Mouse (Mus musculus) cerebellum, postnatal 25 days (tissue): Measurements from ENCODE around the gene Gsg1l.

Experiments
- DNase-seq, 2 experiments: peaks; one replicate each; pipeline ENCODE4 v3.0.0; 2021; ENCODE audit warnings: mixed read lengths in 2 of 2

Gene Gsg1l

DNA sequence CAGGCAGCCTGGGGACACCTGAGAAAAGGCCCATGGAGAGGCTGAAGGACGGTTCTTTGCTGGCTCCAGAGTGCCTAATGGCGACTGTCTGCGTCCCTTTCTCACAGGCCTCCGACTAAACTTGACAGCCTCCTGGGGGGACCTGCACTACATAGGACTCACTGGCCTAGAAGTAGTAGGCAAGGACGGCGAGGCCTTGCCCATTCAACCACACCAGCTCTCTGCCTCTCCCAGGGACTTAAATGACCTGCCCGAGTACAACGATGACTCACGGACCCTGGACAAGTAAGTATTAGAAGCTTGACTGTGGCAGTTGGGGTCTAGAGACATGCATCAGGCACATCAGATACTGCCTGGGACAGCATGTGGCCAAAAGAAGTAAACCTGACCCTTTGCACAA lies 221.8 kb downstream of the Gsg1l start:
- DNase-seq: no peak

DNA sequence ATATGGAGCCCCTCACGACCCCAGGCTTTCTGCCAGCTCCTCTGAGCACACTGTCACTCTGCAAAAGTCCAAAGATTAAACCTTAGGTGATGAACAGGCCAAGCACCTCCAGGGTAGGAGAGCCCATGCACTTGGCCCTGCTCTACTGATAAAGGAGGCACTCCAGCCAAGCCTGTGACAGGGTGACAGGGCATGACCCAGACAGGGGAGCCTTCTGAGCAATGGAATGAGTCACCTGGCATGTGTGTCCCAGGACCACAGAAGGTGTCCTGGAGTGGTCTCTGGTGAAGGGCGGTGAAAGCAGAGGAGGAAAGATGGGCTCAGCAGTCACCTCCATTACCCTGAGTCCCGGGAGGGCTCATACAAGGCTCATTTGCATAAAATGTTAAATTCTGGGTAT lies 222.6 kb downstream of the Gsg1l start:
- DNase-seq: no peak

DNA sequence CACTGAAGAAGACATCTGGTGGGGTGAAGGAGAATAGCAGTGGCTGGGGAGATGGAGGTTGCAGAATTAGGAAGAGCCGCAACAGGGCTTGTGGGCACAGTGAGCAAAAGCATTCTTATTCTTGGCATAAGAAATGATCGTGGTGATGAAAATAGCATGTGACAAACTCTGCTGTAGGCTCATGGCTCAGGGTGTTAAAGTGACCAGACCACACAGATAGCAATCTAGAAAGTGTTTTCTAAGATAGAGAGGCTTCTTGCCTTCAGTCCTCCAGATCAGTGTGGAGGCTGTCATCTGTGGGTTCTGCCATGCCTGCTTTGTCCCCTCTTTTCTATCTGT lies 234.7 kb downstream of the Gsg1l start:
- DNase-seq: no peak

DNA sequence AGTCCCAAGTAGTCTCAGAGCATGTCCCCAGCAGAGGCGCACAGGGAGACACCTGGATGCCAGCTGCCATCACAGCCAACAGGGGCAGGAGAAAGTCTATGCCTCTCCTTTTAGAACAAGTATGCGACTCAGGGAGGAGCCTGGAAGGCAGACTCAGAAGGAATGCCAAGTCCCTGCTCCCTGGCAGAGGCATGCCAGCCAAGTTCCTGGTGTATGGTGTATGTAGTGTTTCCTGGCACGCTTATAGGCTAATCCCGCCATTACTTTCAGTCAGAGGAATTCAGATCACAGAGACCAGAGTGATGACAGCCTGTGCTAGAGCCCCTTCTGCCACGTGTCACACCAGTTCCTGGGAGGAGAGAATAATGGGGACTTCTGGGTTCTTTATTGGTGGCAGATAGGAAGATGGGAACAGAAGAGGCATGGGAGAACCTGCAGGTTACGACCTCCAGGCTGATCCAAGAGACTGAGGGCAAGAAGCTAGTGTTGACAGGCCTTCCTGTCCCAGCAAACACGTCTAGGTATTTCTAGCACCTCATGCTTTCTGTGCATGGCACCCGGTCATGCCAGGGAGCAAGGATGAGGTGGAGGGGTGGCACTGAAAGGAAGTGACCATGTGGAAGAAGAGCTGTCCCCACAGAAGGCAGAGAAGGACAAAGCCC lies 235.2 kb downstream of the Gsg1l start:
- peak; percentile 26 to 45 for DNase-seq

DNA sequence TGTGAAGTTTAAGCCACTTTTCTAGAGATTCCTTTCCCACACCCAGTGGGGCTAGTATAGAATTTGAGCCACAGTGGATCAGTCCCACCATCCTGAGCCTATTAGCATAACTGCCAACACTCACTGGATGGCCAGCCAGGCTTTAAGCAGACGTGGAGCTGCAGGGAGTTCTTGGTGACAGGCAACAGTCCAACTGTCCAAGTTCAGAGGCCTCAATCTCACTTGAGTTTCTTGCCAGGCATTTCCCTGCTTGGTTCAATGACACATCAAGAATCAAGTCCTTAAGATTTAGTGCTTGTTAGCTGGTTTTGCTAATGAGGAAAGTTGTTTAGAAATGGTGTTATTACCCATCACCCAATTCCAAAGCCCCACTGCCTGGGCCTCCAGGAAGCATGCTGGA lies 236.6 kb downstream of the Gsg1l start:
- DNase-seq: peak in 1 of 2 experiments; percentile 42

DNA sequence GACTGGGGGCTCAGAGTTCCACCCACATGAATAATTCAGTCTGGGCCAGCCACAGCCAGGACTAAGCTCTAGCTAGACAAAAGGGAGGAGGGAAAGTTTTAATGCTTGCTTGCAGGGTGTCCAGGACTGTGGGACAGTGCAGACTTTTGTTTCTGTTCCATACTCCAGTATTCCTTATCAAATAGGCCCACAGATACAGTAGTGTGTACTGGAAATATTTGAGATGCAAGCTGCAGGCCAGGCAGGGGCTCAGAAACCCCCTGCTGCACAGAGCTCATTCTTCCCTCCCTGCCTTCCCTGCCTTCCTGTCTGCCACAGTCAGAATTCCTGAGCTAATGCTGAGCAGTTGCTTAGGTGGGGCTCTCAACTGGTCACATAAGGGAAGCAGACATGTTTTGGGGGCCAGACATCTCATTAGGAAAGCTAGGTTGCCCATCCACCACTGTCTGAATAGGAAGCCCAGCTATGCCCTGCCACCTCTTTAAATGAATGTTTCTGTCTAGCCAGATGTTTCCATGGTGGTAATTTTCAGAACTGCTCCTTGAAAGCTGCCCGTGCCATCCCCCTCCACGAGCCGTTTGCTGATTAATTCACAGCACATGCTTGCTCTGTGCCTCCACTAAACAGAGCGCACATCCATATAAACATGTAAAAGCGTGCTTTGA lies 244.0 kb downstream of the Gsg1l start:
- no peak for DNase-seq

DNA sequence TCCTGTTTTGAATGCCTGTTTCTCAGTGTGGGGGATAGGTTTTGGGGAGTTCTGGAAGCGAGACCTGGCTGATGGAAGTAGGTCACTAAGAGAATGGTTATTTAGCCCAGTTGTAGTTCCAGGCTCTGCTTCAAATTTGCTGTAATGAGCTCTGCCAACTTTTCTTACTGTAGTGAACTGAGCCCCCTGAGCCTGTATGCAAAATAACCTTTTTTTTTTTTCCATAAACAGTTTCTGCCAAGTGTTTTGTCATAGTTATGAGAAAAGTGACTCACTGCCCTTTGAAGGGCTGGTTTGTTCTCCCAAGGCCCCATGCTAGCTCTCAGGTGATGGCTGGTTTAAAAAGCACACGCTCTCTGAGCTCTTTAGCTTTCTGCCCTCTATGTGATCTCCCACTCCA lies 248.7 kb downstream of the Gsg1l start:
- no peak for DNase-seq

DNA sequence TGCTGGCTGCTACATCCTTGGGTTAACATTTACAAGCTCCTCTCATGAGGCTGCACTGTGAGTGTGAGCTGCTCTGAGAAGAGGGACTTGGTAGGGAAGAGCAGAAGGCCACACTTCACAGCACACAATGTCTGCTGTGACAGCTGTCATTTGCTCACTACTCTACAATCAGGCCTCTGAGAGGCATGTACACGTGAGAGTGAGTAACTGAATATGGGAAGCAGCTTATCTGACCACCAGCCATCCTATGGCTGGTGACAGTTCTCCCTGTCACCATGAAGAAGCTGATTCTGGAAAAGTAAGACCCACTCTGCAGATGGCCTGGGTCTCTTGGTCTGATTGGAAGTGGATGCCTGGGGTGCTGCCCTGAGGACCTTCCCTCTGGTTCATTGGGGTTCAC lies 249.4 kb downstream of the Gsg1l start:
- DNase-seq: no peak

DNA sequence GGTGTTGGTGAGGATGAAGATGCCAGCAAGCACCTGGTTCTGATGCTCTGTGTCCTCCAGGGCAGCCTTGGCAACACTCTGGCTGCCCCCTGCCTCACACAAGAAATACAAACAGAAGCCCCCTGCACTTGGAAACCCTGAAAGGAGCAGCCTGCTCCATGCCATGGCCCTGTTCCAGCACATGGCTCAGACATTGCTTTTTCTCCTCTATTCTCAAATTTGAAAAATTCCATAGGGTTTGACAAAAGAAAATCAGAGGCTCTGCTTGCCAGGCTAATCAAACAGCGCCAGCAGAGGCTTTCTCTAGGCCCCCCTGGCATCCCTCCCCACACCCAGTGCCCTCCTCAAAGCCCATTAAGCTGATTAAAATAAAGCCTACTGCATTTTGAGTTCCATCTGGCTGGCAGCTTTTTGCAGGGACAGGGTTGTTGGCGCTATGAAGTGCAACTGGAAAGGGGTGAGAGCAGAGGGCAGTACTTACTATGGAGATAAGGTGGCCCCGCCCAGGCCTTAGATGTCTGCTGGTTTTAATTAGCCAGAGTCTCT lies 253.0 kb downstream of the Gsg1l start:
- no peak for DNase-seq

DNA sequence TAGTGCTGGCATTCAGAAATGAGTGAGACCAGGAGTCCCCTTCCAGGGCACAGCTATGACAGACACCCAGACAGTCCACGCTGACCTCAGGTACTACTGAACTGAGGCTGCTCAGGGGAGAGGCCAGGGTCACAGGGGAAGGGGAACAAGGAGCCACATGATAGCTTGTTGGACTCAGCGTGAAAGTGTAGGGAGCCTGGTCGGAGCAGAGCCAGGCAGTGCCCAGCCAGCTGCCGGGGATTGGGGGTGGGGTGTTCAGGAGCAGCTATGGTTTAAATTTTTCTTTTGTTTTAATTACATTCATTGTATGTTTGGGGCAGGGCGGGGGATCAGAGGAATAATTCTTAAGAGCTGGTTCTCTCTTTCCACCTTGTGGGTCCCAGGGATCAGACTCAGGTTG lies 253.7 kb downstream of the Gsg1l start:
- DNase-seq: no peak
